Mouse (Mus musculus): ENCODE data around the gene Prkcg. TPM values are rescaled to one million over a fixed set of nuclear protein-coding genes. Genes with fewer than 3 reads are reported as not detected.
A peak's percentile ranks its signal among the peaks of the same experiment; 100 is the strongest.

Prkcg gene
- not detected in 2 replicates for polyA plus RNA-seq (2012; ENCODE audit: insufficient read depth, insufficient read length, low replicate concordance, missing spikeins)

DNA sequence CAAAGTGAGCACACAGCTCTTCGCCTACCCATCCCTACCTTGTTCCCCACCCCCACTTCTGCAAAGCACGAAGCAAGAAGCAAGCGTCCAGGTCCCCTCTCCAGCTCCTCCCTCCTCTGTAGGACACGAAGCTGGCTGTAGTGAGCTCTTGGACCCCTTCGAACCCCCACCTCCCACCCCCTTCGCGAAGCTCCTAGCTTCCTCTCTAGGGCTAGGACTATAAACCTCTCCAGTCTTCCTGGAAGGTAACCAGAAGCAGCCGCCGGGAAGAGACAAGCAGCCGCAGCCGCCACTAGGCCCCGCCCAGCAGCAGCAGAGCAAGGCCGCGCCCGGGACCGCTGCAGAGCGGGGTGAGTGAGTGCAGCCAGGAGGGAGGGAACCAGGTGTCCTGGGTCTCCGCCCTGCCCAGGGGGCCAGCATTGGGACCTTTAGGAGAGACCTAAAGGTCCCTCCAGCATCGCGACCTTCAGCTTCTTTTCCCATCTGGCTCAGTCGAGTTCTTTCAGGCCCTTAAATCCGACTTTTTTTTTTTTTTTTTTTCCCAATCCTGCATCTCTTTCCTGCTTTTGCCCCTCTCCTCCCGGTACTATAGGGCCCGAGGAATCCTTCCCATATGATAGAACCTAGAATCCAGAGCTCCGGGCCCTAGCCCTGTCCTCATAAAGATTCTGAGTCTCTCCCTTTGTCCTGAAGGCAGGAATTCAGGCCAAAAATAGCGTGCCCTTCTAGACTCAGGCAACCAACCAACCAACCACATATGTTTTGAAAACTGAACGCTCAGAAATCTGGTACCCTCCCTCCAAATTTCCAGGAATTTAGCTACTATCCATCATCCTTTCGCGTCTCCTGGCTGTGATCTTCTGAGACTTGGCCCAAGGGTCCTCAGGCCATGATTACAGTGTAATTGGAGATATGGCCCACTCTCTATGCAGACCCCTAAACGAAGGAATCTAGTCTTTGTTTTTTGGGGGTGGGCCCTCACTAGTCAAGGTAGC is at the start of gene Prkcg, which contains the start of gene Myadm:
TSS of gene Prkcg (plus strand) at position 204 of the 995 bp plus-strand sequence.
TSS of gene Myadm (plus strand) at position 105 of the 995 bp plus-strand sequence.
- TF ChIP-seq CTCF (IDR thresholded peaks at IDR 0.05; ENCODE audit: insufficient read depth, low read depth, low read length) (no peak), POLR2A (IDR thresholded peaks at IDR 0.05; ENCODE audit: insufficient read depth, low read depth, low read length) (peak; percentile 50; the same call in 1 of the 2 replicates)
- 2% methylated on average over 30 of the region's 30 CpGs for WGBS

DNA sequence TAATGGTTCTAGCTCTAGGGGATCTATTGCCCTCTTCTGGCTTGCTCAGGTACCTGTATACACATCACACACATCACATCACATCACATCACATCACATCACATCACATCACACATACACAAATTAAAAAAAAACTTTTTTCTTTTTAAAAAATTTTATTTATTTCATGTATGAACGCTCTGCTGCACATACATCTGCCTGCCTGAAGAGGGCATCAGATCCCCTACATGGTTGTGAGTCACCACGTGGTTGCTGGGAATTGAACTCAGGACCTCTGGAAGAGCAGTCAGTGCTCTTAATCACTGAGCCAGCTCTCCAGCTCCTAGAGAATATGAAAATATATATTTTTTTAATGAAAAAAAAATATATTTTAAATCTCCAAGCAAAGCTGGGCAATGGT is 49.8 kb upstream of the Prkcg start:
- H3K4me3 ChIP-seq (ENCODE audit: insufficient read depth, low read depth, low read length): no peak overlapping the region
- WGBS: 86% methylated on average over 2 of the region's 2 CpGs
- H3K4me1 ChIP-seq (ENCODE audit: control insufficient read depth, insufficient read depth, low read length): no peaks in the 10 kb centered on the region
- TF ChIP-seq POLR2A (IDR thresholded peaks at IDR 0.05; ENCODE audit: insufficient read depth, low read depth, low read length) (no peak), CTCF (IDR thresholded peaks at IDR 0.05; ENCODE audit: insufficient read depth, low read depth, low read length) (no peak)
- H3K27ac ChIP-seq (ENCODE audit: insufficient read depth, low read depth, low read length): no peak overlapping the region

More for the DNA sequence above, at the start of gene Prkcg, which contains the start of gene Myadm:
- H3K27ac ChIP-seq (ENCODE audit: insufficient read depth, low read depth, low read length): peak within 1 kb of the TSS; percentile 84
- H3K4me1 ChIP-seq (ENCODE audit: control insufficient read depth, insufficient read depth, low read length): peaks cover 22% of the 10 kb centered on the region
- H3K4me3 ChIP-seq (ENCODE audit: insufficient read depth, low read depth, low read length): peak within 1 kb of the TSS; percentile 77

DNA sequence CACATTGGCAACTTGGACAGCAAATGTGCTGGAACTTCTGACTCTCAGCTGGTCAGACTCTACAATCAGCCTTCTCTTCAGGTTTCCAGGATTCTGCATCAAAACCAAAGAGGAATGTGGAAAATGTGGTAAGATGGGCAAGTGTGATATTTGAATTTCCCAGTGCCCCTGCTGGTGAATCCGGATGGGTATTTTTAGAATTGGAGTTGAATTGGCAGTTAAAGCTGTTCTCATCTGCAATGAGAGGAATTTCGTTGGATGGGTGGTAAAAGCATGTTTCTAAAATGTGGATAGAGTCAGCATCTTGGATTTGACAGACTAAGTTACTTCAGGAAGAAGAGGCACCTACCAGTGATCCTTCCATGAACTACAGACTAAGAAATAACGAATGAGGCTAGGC is 28.3 kb upstream of the Prkcg start:
- WGBS: 26% methylated on average over 3 of the region's 3 CpGs
- TF ChIP-seq CTCF (IDR thresholded peaks at IDR 0.05; ENCODE audit: insufficient read depth, low read depth, low read length) (no peak), POLR2A (IDR thresholded peaks at IDR 0.05; ENCODE audit: insufficient read depth, low read depth, low read length) (no peak)
- H3K27ac ChIP-seq (ENCODE audit: insufficient read depth, low read depth, low read length): no peak overlapping the region
- H3K4me1 ChIP-seq (ENCODE audit: control insufficient read depth, insufficient read depth, low read length): no peaks in the 10 kb centered on the region
- no peak overlapping the region for H3K4me3 ChIP-seq (ENCODE audit: insufficient read depth, low read depth, low read length)

DNA sequence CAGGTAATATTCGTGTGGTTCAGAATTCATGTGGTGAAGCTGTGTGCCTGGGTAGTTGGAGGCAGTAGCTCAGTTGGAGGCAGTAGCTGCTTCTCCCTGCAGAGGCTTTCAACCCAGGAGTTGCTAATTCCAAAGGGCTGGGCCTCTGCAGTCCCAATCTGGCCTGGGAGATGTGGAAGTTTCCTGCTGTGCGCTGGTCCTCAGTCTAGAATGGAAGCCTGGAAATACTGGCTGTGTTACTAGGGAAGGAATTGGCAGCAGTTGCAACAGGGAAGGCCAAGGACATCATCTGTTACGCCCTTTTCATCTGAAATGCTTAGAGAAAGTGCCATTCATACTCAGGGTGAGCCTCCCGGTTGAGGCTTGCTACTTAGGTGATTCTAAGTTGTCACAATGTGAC is 27.5 kb upstream of the Prkcg start:
- WGBS: 57% methylated on average over 4 of the region's 4 CpGs
- Histone ChIP-seq H3K4me3 (ENCODE audit: insufficient read depth, low read depth, low read length) (no peak overlapping the region), H3K27ac (ENCODE audit: insufficient read depth, low read depth, low read length) (no peak overlapping the region), H3K4me1 (ENCODE audit: control insufficient read depth, insufficient read depth, low read length) (no peaks in the 10 kb centered on the region)
- TF ChIP-seq POLR2A (IDR thresholded peaks at IDR 0.05; ENCODE audit: insufficient read depth, low read depth, low read length) (no peak), CTCF (IDR thresholded peaks at IDR 0.05; ENCODE audit: insufficient read depth, low read depth, low read length) (no peak)

DNA sequence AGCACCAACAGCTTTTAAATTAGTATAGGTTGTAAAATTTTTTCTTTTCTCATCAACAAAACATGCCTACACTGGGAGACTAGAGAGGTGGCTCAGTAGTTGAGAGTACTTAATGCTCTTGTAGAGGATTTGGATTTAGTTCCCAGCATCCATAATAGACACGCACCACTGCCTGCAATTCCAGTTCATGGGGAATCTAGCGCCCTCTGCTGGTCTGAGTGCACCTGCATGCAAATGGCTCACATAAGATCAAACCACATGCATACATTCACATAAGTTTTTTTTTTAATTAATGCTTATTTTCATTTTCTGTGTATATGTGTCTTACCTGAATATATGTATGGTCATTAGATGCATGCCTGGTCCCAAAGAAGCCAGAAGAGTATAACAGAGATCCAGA is 26.2 kb upstream of the Prkcg start:
- H3K27ac ChIP-seq (ENCODE audit: insufficient read depth, low read depth, low read length): no peak overlapping the region
- no peak overlapping the region for H3K4me3 ChIP-seq (ENCODE audit: insufficient read depth, low read depth, low read length)
- WGBS: 41% methylated on average over 2 of the region's 2 CpGs
- H3K4me1 ChIP-seq (ENCODE audit: control insufficient read depth, insufficient read depth, low read length): no peaks in the 10 kb centered on the region
- TF ChIP-seq POLR2A (IDR thresholded peaks at IDR 0.05; ENCODE audit: insufficient read depth, low read depth, low read length) (no peak), CTCF (IDR thresholded peaks at IDR 0.05; ENCODE audit: insufficient read depth, low read depth, low read length) (no peak)

DNA sequence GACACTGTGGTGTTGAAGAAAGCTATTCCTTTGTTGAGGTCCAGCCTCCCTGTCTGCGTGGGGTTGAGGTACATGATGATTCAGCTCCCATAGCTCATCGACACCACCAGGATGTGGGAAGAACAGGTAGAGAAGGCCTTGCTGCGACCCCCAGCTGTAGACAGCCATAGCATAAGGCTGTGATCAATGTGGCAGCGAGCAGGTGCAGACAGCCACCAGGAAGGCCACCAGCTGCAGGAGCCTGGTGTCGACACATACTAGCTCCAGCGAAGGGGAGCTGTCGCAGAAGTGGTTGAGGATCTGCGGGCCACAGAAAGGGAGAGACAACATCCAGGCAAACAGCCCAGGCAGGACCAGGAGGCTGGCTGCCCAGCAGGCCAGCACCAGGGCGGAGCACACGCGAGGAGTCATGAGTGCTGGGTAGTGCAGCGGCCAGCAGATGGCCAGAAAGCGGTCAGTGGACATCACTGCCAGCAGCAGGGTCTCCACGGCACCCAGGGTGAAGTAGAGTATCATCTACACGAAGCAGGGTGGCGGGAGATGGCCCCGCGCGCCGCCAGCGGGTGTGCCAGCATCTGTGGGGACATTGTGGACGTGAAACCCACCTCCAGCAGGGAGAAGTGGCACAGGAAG is 24.5 kb upstream of the Prkcg start:
- WGBS: 40% methylated on average over 22 of the region's 22 CpGs
- H3K4me3 ChIP-seq (ENCODE audit: insufficient read depth, low read depth, low read length): no peak overlapping the region
- no peaks in the 10 kb centered on the region for H3K4me1 ChIP-seq (ENCODE audit: control insufficient read depth, insufficient read depth, low read length)
- no peak overlapping the region for H3K27ac ChIP-seq (ENCODE audit: insufficient read depth, low read depth, low read length)
- no peak for TF ChIP-seq POLR2A (IDR thresholded peaks at IDR 0.05; ENCODE audit: insufficient read depth, low read depth, low read length)
- TF ChIP-seq CTCF (IDR thresholded peaks at IDR 0.05; ENCODE audit: insufficient read depth, low read depth, low read length): no peak

DNA sequence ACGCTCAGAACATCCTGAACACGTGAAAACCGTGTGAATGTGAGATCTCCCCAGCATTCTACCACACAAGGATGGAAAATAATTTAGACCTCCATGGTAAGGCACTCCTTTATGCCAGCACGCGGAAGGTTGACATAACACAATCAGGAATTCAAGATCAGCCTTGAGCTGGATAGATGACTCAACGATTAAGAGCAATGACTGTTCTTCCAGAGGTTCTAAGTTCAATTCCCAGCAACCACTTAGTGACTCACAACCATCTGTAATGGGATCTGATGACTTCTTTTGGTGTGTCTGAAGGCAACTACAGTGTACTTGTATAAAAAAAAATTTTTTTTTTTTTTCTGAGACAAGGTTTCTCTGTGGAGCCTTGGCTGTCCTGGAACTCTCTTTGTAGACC is 23.7 kb upstream of the Prkcg start:
- H3K4me3 ChIP-seq (ENCODE audit: insufficient read depth, low read depth, low read length): no peak overlapping the region
- no peak overlapping the region for H3K27ac ChIP-seq (ENCODE audit: insufficient read depth, low read depth, low read length)
- H3K4me1 ChIP-seq (ENCODE audit: control insufficient read depth, insufficient read depth, low read length): no peaks in the 10 kb centered on the region
- WGBS: 76% methylated on average over 6 of the region's 6 CpGs
- TF ChIP-seq POLR2A (IDR thresholded peaks at IDR 0.05; ENCODE audit: insufficient read depth, low read depth, low read length) (no peak), CTCF (IDR thresholded peaks at IDR 0.05; ENCODE audit: insufficient read depth, low read depth, low read length) (no peak)

DNA sequence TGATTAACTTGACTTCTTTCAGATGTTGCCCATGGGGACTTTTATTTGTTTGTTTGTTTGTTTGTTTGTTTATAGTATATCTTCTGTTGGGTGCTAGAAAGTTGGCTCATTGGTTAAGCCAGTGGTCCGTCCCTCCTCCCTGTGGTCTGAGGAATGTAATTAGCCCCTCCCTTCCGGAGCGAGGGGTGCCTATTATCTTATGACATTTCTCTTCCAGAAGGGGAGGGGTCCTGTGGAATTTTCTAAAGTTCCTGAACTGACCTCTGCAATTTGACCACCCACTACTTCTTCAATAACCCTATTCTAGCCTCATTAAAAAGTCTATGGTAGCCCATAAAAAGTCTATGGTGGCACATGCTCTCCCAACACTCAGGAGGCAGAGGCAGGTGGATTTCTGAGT is 21.7 kb upstream of the Prkcg start:
- WGBS: 62% methylated on average over 3 of the region's 3 CpGs
- TF ChIP-seq POLR2A (IDR thresholded peaks at IDR 0.05; ENCODE audit: insufficient read depth, low read depth, low read length) (no peak), CTCF (IDR thresholded peaks at IDR 0.05; ENCODE audit: insufficient read depth, low read depth, low read length) (no peak)

DNA sequence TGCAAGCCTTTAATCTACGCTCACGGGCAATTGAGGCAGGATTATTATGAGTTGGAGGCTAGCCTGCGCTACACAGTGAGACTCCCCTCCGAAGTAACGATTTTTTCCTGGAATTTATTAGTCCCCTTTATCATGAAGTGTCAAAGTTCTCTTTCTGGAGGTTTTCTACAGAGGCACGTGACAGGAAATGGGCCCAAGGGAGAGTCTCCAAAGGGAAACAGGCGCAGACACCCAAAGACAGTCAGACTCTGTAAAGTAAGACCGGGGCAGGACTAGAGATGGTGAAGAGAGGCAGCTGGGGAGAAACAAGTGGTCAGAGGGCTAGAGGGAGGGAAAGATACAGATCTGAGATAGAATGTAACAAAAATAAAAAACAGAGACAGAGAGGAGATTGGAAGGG is 21.1 kb upstream of the Prkcg start:
- H3K27ac ChIP-seq (ENCODE audit: insufficient read depth, low read depth, low read length): no peak overlapping the region
- H3K4me3 ChIP-seq (ENCODE audit: insufficient read depth, low read depth, low read length): no peak overlapping the region
- no peak for TF ChIP-seq CTCF (IDR thresholded peaks at IDR 0.05; ENCODE audit: insufficient read depth, low read depth, low read length)
- TF ChIP-seq POLR2A (IDR thresholded peaks at IDR 0.05; ENCODE audit: insufficient read depth, low read depth, low read length): no peak
- H3K4me1 ChIP-seq (ENCODE audit: control insufficient read depth, insufficient read depth, low read length): no peaks in the 10 kb centered on the region
- 74% methylated on average over 8 of the region's 8 CpGs for WGBS

More for the DNA sequence above, 21.7 kb upstream of the Prkcg start:
- H3K4me3 ChIP-seq (ENCODE audit: insufficient read depth, low read depth, low read length): no peak overlapping the region
- H3K4me1 ChIP-seq (ENCODE audit: control insufficient read depth, insufficient read depth, low read length): no peaks in the 10 kb centered on the region
- no peak overlapping the region for H3K27ac ChIP-seq (ENCODE audit: insufficient read depth, low read depth, low read length)
